Mouse (Mus musculus) small intestine, adult 2 months (tissue): ENCODE data around the gene Cfap43. TPM values are rescaled to one million over a fixed set of nuclear protein-coding genes. Genes with fewer than 3 reads are reported as not detected.

Source experiments
- H3K27ac ChIP-seq: fragments of 200-500 bp; 2 replicates; pipeline ENCODE4 v1.5.1; 2012; ENCODE audit warnings: low read depth, low read length, control low read depth, inconsistent platforms; ENCODE audit not compliant: insufficient read depth
- H3K27me3 ChIP-seq: fragments of 200-500 bp; 2 replicates; pipeline ENCODE4 v1.6.1; 2012; ENCODE audit warnings: mild to moderate bottlenecking, moderate library complexity, low read length, inconsistent platforms; ENCODE audit not compliant: control insufficient read depth, insufficient read depth
- H3K36me3 ChIP-seq: fragments of 200-500 bp; 2 replicates; pipeline ENCODE4 v1.6.1; 2012; ENCODE audit warnings: mild to moderate bottlenecking, low read length, control low read depth, inconsistent platforms; ENCODE audit not compliant: control insufficient read depth, insufficient read depth
- H3K4me1 ChIP-seq: fragments of 200-500 bp; 2 replicates; pipeline ENCODE4 v1.6.1; 2012; ENCODE audit warnings: low read length, inconsistent platforms, mixed read lengths; ENCODE audit not compliant: control insufficient read depth, insufficient read depth, insufficient read length
- H3K4me3 ChIP-seq: fragments of 200-500 bp; 2 replicates; pipeline ENCODE4 v1.5.1; 2012; ENCODE audit warnings: low read depth, mild to moderate bottlenecking, control low read depth, inconsistent platforms, low read length, moderate library complexity
- CTCF ChIP-seq: fragments of 200-500 bp; IDR thresholded peaks from 2 replicates; pipeline ENCODE4 v1.5.1; 2012; ENCODE audit warnings: low read depth, mild to moderate bottlenecking, control low read depth, inconsistent platforms, low read length, moderate library complexity, mixed read lengths; ENCODE audit not compliant: insufficient replicate concordance, insufficient read length; ENCODE audit errors: extremely low read depth
- POLR2A ChIP-seq: fragments of 200-500 bp; IDR thresholded peaks from 2 replicates; pipeline ENCODE4 v1.6.1; 2012; ENCODE audit warnings: low read depth, mild to moderate bottlenecking, control low read depth, inconsistent platforms, low read length, moderate library complexity
- WGBS: fragments of 180-500 bp; shearing (Covaris S2); methylation state at CpG from one replicate; pipeline ENCODE4 v1.1.7; 2018; 5-methylcytosine and 5-hydroxymethylcytosine counted together
- polyA plus RNA-seq: library from polyadenylated mRNA; depleted of rRNA; stranded (reverse); fragments of >200 nt; gene quantifications from 2 replicates; pipeline ENCODE4 v1.2.3, GENCODE M21; 2012

The Cfap43 gene
- polyA plus RNA-seq, 1 experiment = not detected

DNA sequence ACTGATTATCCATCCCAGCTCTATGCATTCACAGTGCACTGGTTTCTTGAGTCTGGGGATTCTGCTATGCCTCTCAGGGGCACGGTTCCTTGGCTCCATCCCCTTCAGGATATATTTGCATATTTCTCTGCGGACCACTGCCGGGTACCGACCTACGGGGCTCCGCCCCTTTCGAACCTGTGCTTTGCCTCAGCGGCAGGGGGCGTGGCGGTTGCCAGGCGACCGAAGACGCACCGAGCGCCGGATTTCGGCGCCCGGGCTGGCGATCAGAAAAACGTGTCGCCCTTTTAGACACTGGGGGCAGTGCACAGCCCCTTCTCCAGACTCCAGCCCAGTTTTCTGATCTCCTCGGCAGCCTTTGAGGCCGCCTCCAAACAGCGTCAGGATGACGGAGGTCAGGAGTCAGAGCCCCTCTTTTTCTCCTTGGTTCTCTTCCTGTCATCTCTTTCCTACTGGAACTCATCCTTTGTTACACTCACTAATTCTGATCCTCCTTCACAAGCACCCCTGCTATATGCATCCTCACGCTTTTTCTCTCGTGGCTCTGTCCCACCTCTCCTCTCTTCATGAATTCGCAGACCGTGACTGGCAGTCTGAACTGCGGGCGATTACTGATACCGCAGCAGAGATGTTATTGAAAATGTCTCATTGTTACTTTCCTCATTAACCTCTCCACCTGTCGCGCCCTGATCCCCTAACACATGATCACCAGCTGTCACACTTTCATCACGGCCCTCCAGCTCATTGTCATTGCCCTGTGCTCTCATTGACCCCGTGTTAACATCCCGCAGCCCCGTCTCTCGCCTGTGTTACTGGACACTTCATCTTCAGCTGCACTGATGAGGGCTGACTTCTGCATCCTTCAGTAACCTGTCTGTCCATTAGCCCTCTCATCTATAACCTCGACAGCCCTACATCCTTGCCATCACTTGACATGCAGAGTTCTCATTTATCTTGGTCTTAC lies 18.6 kb upstream of the Cfap43 start, which contains the start of gene Cfap58:
Cfap58 (plus strand) TSS at position 233 of the 964 bp plus-strand sequence.
- H3K36me3 ChIP-seq = no peaks in the 10 kb centered on the region
- peaks cover 5% of the 10 kb centered on the region; the same call in 1 of the 2 replicates for H3K4me1 ChIP-seq
- 7% methylated on average over 41 of the region's 41 CpGs for WGBS
- 0 out of 2 replicates have a peak, but pooled peaks cover 10% of the 10 kb centered on the region for H3K27me3 ChIP-seq
- peak within 1 kb of the TSS; percentile 48 for H3K4me3 ChIP-seq
- TF ChIP-seq POLR2A (no peak), CTCF (no peak)
- H3K27ac ChIP-seq = no peak within 1 kb of the TSS

DNA sequence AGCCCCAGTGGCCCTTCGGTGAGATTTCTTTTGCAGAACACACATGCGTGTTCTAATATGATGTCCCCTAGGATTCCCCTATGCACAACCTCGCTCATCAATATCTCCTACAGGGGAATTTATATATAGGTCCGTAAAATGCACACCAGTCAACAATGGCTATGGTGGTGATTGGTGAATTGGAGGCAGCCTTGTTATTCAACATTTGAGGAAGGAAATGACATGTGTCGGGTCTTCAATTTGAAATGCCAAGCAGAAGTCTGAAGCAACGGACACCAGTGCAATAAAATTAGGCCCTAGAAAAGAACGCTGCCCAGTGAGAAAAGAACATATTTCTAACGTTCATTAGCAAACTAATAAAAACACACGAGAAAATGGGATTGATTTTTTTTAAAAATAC lies 17.9 kb upstream of the Cfap43 start:
- Histone ChIP-seq H3K4me3 (no peak overlapping the region), H3K27me3 (0 out of 2 replicates have a peak, but pooled peaks cover 10% of the 10 kb centered on the region), H3K27ac (no peak overlapping the region), H3K36me3 (no peaks in the 10 kb centered on the region), H3K4me1 (peaks cover 5% of the 10 kb centered on the region; the same call in 1 of the 2 replicates)
- 63% methylated on average over 9 of the region's 9 CpGs for WGBS
- TF ChIP-seq CTCF = no peak
- no peak for TF ChIP-seq POLR2A

DNA sequence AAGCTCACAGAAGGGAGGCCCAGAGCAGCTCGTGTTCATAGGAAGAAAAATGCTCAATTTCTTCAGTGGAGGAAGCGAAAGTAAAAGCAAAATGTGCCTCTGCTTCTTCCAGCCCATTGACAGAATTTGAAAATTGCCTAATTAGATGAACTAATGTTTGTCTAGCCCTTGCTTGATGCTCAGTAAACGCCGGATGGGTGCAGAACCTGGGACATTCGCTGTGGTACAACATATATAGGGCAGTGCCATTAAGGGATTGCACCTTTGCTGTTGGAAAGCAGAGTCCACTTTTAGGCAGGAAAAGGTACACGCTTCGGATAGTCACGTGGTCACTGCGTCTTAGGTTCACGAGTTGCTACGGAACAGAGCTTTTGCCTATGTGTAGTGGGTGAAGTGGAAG lies 17.4 kb upstream of the Cfap43 start:
- Histone ChIP-seq H3K4me1 (peaks cover 5% of the 10 kb centered on the region; the same call in 1 of the 2 replicates), H3K36me3 (no peaks in the 10 kb centered on the region), H3K27ac (no peak overlapping the region), H3K27me3 (0 out of 2 replicates have a peak, but pooled peaks cover 10% of the 10 kb centered on the region), H3K4me3 (no peak overlapping the region)
- 64% methylated on average over 11 of the region's 11 CpGs for WGBS
- TF ChIP-seq CTCF (no peak), POLR2A (no peak)

DNA sequence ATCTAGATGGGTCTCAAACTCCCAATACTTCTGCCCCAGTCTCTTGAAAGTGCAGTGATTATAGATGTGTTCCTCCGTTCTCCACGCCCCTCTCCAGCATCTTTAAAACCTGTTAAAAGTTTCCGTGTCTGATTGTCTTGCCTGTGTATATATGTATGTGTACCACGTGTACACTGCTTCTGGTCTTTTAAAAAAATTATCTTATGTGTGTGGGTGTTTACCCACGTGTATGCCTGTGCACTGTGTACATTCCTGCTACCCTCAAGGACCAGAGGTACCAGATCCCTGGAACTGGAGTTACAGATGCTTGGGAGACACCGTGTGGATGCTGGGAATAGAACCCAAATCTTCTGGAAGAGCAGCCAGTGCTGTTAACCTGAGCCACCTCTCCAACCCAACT lies 16.4 kb upstream of the Cfap43 start:
- Histone ChIP-seq H3K27ac (no peak overlapping the region), H3K36me3 (no peaks in the 10 kb centered on the region), H3K4me3 (no peak overlapping the region), H3K27me3 (0 out of 2 replicates have a peak, but pooled peaks cover 10% of the 10 kb centered on the region), H3K4me1 (peaks cover 5% of the 10 kb centered on the region; the same call in 1 of the 2 replicates)
- 70% methylated on average over 6 of the region's 6 CpGs for WGBS
- TF ChIP-seq POLR2A = no peak
- TF ChIP-seq CTCF = no peak

DNA sequence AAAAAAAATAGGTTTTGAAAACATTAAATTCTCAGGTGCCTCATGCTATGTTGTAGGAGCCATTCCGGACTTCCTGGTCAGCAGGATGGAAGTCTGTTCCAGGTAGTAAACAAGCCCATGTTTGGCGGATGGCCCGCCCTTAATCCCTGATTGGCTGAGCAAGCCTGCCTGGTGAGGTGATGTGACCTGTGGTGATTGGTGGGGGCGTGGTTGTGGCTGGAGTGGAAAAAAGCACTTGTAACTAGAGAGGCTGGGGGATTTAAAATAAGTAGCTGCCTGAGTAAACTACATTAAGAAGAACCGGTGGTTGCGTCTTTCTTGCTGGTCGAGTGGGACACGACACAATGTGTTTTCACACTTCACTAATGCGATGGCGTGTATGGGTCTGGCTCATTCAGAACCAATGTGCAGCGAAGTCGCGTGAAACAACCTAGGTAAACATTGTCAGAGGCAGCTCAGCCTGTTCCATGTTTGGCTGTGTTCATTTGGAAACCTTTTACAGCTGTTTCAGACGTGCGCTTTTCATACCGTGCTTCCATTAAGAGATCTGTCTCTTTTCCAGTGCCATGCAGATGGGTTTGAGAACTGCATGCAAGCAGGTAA lies 15.7 kb upstream of the Cfap43 start:
- no peaks in the 10 kb centered on the region for H3K36me3 ChIP-seq
- TF ChIP-seq POLR2A (no peak), CTCF (no peak)
- WGBS = 53% methylated on average over 16 of the region's 16 CpGs
- peaks cover 5% of the 10 kb centered on the region; the same call in 1 of the 2 replicates for H3K4me1 ChIP-seq
- H3K27ac ChIP-seq = no peak overlapping the region
- peak overlapping the region; percentile 27; the same call in 1 of the 2 replicates for H3K4me3 ChIP-seq
- H3K27me3 ChIP-seq = 0 out of 2 replicates have a peak, but pooled peaks cover 10% of the 10 kb centered on the region

DNA sequence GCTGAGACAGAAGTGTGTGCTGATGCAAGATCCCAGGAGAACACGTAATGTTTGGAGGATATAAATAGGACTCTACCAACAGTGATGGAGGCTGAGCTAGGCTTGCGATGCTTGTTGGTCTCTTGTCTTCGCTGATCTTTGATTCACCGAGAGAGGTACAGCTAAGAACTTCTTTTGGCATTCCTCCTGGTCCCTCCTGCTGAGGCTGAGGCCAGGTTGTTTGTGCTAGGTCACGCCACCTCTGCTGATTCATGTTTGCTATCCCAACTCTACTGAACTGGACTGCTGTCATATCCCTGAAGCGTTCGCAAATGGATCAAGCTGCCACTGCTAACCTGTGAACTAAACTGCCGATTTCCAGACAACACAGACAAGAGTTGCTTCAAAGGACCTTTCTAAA lies 15.1 kb upstream of the Cfap43 start:
- WGBS = 94% methylated on average over 8 of the region's 8 CpGs
- no peak overlapping the region for H3K27ac ChIP-seq
- 0 out of 2 replicates have a peak, but pooled peaks cover 10% of the 10 kb centered on the region for H3K27me3 ChIP-seq
- no peaks in the 10 kb centered on the region for H3K36me3 ChIP-seq
- H3K4me1 ChIP-seq = peaks cover 5% of the 10 kb centered on the region; the same call in 1 of the 2 replicates
- TF ChIP-seq POLR2A (no peak), CTCF (no peak)
- H3K4me3 ChIP-seq = no peak overlapping the region
